Mouse (Mus musculus) liver, embryonic 16.5 days (tissue): ENCODE data around the gene Tmem132a. TPM values are rescaled to one million over a fixed set of nuclear protein-coding genes. Genes with fewer than 3 reads are reported as not detected.

ENCODE experiments used
- ATAC-seq: fragments of 200-750 bp; cut with Nextera tagmentation; 2 replicates; pipeline ENCODE4 v1.8.0; 2017; ENCODE audit warnings: low read depth, mild to moderate bottlenecking, moderate number of reproducible peaks, moderate library complexity
- H3K27ac ChIP-seq: fragments of 300-500 bp; sonication (generic); 2 replicates; pipeline ENCODE4 v1.5.1; 2014; ENCODE audit warnings: mild to moderate bottlenecking, low read length
- H3K27me3 ChIP-seq: fragments of 300-500 bp; sonication (generic); 2 replicates; pipeline ENCODE4 v1.6.1; 2014; ENCODE audit warnings: low read depth, low read length, mixed read lengths; ENCODE audit not compliant: control insufficient read depth, insufficient read depth
- H3K36me3 ChIP-seq: fragments of 300-500 bp; sonication (generic); 2 replicates; pipeline ENCODE4 v1.6.1; 2014; ENCODE audit warnings: mild to moderate bottlenecking; ENCODE audit not compliant: control insufficient read depth, insufficient read depth
- H3K4me1 ChIP-seq: fragments of 300-500 bp; sonication (generic); 2 replicates; pipeline ENCODE4 v1.6.1; 2014; ENCODE audit warnings: low read depth, low read length, mixed read lengths; ENCODE audit not compliant: control insufficient read depth
- H3K4me2 ChIP-seq: fragments of 300-500 bp; sonication (generic); 2 replicates; pipeline ENCODE4 v1.6.1; 2014; ENCODE audit warnings: low read depth, low read length, mixed read lengths
- H3K4me3 ChIP-seq: fragments of 300-500 bp; sonication (generic); 2 replicates; pipeline ENCODE4 v1.5.1; 2014; ENCODE audit warnings: low read depth, mild to moderate bottlenecking, low read length
- H3K9ac ChIP-seq: fragments of 300-500 bp; sonication (generic); 2 replicates; pipeline ENCODE4 v1.6.1; 2014; ENCODE audit warnings: low read depth, low read length
- H3K9me3 ChIP-seq: fragments of 300-500 bp; sonication (generic); replicated peaks from 2 replicates; pipeline ENCODE4 v1.6.1; 2016; ENCODE audit warnings: low read length; ENCODE audit not compliant: control insufficient read depth
- WGBS: fragments of 180-500 bp; shearing (Covaris S2); extraction: QIAGEN DNeasy Blood & Tissue Kit; methylation state at CpG from one replicate; pipeline ENCODE4 v1.1.7; 2014; ENCODE audit not compliant: insufficient replicate concordance; 5-methylcytosine and 5-hydroxymethylcytosine counted together
- polyA plus RNA-seq: library from polyadenylated mRNA; unstranded; fragments of >200 nt; fragmentation: Nextera tagmentation; extraction: Ambion mirVana; gene quantifications from 2 replicates; pipeline ENCODE4 v1.2.1, GENCODE M21; 2015

Tmem132a gene
- polyA plus RNA-seq, 1 experiment from 2014 or later, result 3.1 TPM

GRCm38 (mm10) chr19:10829436-10830175 lies 40.1 kb downstream of the Tmem132a start, which contains the start of gene Cd6:
Gene Cd6, minus strand, starts transcription at chr19:10830058.
- no peak within 1 kb of the TSS for H3K27ac ChIP-seq
- no peaks in the 10 kb centered on the region for H3K4me1 ChIP-seq
- H3K9ac ChIP-seq, result no peak within 1 kb of the TSS
- H3K36me3 ChIP-seq, result no peaks in the 10 kb centered on the region
- H3K9me3 ChIP-seq, result no peaks in the 10 kb centered on the region
- WGBS, result 60% methylated on average over 16 of the region's 16 CpGs
- no peak for ATAC-seq
- no peak within 1 kb of the TSS for H3K4me2 ChIP-seq
- H3K4me3 ChIP-seq, result no peak within 1 kb of the TSS
- H3K27me3 ChIP-seq, result no peaks in the 10 kb centered on the region

- H3K36me3 ChIP-seq, result no peaks in the 10 kb centered on the region
- H3K4me3 ChIP-seq, result no peak overlapping the region
- no peaks in the 10 kb centered on the region for H3K27me3 ChIP-seq
- H3K4me2 ChIP-seq, result no peak overlapping the region
- H3K4me1 ChIP-seq, result no peaks in the 10 kb centered on the region
- no peak overlapping the region for H3K9ac ChIP-seq
- H3K27ac ChIP-seq, result no peak overlapping the region
- WGBS, result 66% methylated on average over 5 of the region's 5 CpGs
- no peaks in the 10 kb centered on the region for H3K9me3 ChIP-seq
- ATAC-seq, result no peak
These were observed 41.4 kb downstream of the Tmem132a start for GRCm38 (mm10) chr19:10828321-10828720.

DNA sequence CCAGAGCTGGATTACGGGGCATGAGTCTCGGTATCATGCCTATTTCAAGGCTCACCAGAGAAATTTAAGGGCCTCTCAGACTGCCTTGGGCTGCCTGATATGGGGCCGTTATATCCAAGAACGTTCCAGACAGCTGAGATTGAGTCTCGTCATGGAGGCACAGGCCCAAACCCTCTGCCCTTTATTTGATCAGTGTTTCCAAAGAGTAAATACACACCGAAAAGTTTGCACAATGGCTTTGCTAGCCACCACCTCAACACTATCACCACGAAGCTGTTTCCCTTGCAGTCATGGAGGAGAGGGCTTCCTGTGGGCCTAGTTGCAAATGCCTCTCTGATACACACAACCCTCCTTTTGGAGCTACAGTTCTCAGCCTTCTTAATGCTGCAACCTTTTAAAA lies 45.7 kb downstream of the Tmem132a start:
- Histone ChIP-seq H3K4me1 (no peaks in the 10 kb centered on the region), H3K36me3 (no peaks in the 10 kb centered on the region), H3K9me3 (no peaks in the 10 kb centered on the region), H3K4me2 (no peak overlapping the region), H3K4me3 (no peak overlapping the region), H3K27me3 (no peaks in the 10 kb centered on the region), H3K9ac (no peak overlapping the region), H3K27ac (no peak overlapping the region)
- 54% methylated on average over 7 of the region's 7 CpGs for WGBS
- ATAC-seq, result peak; percentile 68

DNA sequence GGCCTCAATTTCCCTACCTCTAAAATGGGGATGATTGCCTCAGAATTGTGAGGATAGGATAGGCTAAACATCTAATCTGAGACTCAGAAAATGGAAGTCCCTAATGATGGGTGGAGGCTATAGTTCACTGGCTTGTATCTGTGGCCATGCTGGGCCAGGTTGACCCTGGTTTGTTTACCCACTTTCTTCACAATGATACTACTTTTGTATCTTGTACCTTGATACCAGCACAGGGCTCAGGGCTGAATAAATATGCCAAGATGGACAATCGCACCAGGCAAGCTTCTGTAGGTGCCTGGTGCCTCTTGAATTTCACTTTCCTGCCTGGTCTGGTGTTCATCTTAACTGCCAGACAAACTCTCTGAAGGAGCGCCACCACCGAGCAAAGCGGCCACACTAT lies 47.2 kb downstream of the Tmem132a start:
- Histone ChIP-seq H3K4me2 (no peak overlapping the region), H3K4me3 (no peak overlapping the region), H3K27me3 (no peaks in the 10 kb centered on the region), H3K27ac (no peak overlapping the region), H3K9me3 (no peaks in the 10 kb centered on the region), H3K36me3 (no peaks in the 10 kb centered on the region), H3K4me1 (no peaks in the 10 kb centered on the region), H3K9ac (no peak overlapping the region)
- 73% methylated on average over 4 of the region's 4 CpGs for WGBS
- peak; percentile 47; the same call in 1 of the 2 replicates for ATAC-seq

- H3K9ac ChIP-seq, result no peak overlapping the region
- H3K9me3 ChIP-seq, result no peaks in the 10 kb centered on the region
- no peak overlapping the region for H3K4me2 ChIP-seq
- H3K27me3 ChIP-seq, result no peaks in the 10 kb centered on the region
- H3K4me3 ChIP-seq, result no peak overlapping the region
- H3K4me1 ChIP-seq, result no peaks in the 10 kb centered on the region
- ATAC-seq, result no peak
- no peaks in the 10 kb centered on the region for H3K36me3 ChIP-seq
- WGBS, result 44% methylated on average over 7 of the region's 7 CpGs
- H3K27ac ChIP-seq, result no peak overlapping the region
These were observed 48.4 kb downstream of the Tmem132a start for GRCm38 (mm10) chr19:10821319-10821718.

- no peak overlapping the region for H3K4me2 ChIP-seq
- H3K9ac ChIP-seq, result no peak overlapping the region
- no peak overlapping the region for H3K27ac ChIP-seq
- no peaks in the 10 kb centered on the region for H3K36me3 ChIP-seq
- no peaks in the 10 kb centered on the region for H3K9me3 ChIP-seq
- H3K4me3 ChIP-seq, result no peak overlapping the region
- ATAC-seq, result no peak
- no peaks in the 10 kb centered on the region for H3K27me3 ChIP-seq
- 31% methylated on average over 17 of the region's 17 CpGs for WGBS
- H3K4me1 ChIP-seq, result no peaks in the 10 kb centered on the region
These were observed 51.4 kb downstream of the Tmem132a start for GRCm38 (mm10) chr19:10818217-10818946.

- 33% methylated on average over 2 of the region's 2 CpGs for WGBS
- Histone ChIP-seq H3K4me1 (no peaks in the 10 kb centered on the region), H3K4me2 (no peak overlapping the region)
These were observed 53.3 kb downstream of the Tmem132a start for GRCm38 (mm10) chr19:10816462-10816861.

DNA sequence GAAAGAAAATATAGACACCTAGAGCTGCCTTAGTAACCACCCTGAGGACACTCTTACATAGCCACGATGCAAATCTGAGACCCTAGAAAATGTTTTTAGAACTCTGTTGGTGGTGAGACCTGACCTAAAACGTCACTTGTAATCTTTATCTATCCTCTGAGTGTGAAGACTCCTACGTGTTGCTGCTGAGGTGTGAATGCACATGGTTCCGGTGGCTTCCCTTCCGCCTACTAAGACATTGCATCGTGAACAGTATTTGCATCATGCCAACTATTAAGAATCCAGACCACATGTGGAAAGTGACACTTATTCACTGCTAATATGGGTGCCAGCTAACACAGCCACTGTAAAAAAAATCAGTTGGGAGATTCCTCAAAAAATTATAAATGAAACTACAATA lies 53.9 kb downstream of the Tmem132a start:
- H3K4me3 ChIP-seq, result no peak overlapping the region
- no peaks in the 10 kb centered on the region for H3K9me3 ChIP-seq
- no peak overlapping the region for H3K27ac ChIP-seq
- WGBS, result 61% methylated on average over 6 of the region's 6 CpGs
- no peaks in the 10 kb centered on the region for H3K27me3 ChIP-seq
- no peak overlapping the region for H3K4me2 ChIP-seq
- ATAC-seq, result no peak
- no peaks in the 10 kb centered on the region for H3K36me3 ChIP-seq
- no peaks in the 10 kb centered on the region for H3K4me1 ChIP-seq
- H3K9ac ChIP-seq, result no peak overlapping the region

More at GRCm38 (mm10) chr19:10816462-10816861, 53.3 kb downstream of the Tmem132a start:
- no peaks in the 10 kb centered on the region for H3K27me3 ChIP-seq
- no peak for ATAC-seq
- H3K9ac ChIP-seq, result no peak overlapping the region
- no peak overlapping the region for H3K27ac ChIP-seq
- no peaks in the 10 kb centered on the region for H3K9me3 ChIP-seq
- no peak overlapping the region for H3K4me3 ChIP-seq
- no peaks in the 10 kb centered on the region for H3K36me3 ChIP-seq

DNA sequence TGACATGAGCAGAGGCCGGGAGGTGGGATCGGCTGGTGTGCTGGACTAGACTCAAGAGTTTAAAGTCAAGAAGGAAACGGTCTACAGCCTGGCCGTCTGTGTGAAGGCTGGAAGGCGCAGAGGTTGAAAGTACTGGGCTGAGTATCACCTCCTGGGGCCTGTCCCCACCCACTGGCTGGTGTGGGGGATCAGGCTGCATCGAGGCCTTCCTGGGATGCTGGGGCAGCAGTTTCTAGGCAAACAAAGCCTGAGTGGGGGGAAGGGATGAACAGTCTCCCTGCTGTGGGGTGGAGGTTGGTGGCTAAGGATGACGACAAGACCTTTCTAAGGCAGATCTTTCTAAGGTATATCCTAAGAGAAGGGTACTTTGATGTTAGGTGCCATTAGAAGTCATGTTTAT lies 55.8 kb downstream of the Tmem132a start:
- no peak overlapping the region for H3K9ac ChIP-seq
- no peak overlapping the region for H3K4me3 ChIP-seq
- ATAC-seq, result no peak
- no peaks in the 10 kb centered on the region for H3K9me3 ChIP-seq
- H3K36me3 ChIP-seq, result no peaks in the 10 kb centered on the region
- H3K4me2 ChIP-seq, result no peak overlapping the region
- H3K4me1 ChIP-seq, result no peaks in the 10 kb centered on the region
- 58% methylated on average over 7 of the region's 7 CpGs for WGBS
- H3K27ac ChIP-seq, result no peak overlapping the region
- no peaks in the 10 kb centered on the region for H3K27me3 ChIP-seq
